In genomic region chr1:119959464-119959863, GRCm38 (mm10) we compare ENCODE assay signal across 17 mouse cellular contexts. TPM values are rescaled to one million over a fixed set of nuclear protein-coding genes. Genes with fewer than 3 reads are reported as not detected.
DNase-seq lines count a peak whose midpoint lies in the region; ATAC-seq and TF ChIP-seq lines count a peak whose summit lies in the region.
"Had no signal": no experiment of that assay in that cellular context is flagged by ENCODE, and none has a peak within 500 bp of the region (broad histone marks: within the 10 kb centered on the region; RNA-seq: fewer than 3 reads in every experiment).

No protein-coding gene starts in this region.

- 0 out of 2 replicates have a peak, but pooled peaks cover 4% of the 10 kb centered on the region for H3K4me1 ChIP-seq in forebrain, embryonic 16.5 days (replicated peaks; ENCODE audit: control insufficient read depth, insufficient read depth, low read length)
- H3K4me1 ChIP-seq in forebrain, embryonic 15.5 days = peaks cover 12% of the 10 kb centered on the region; the same call in 1 of the 2 replicates
- no peaks in the 10 kb centered on the region for H3K4me1 ChIP-seq in kidney, embryonic 16.5 days (ENCODE audit: insufficient read depth, low read length)
- no peaks in the 10 kb centered on the region for H3K4me1 ChIP-seq in midbrain, embryonic 12.5 days
- no peaks in the 10 kb centered on the region for H3K4me1 ChIP-seq in midbrain, embryonic 10.5 days
- H3K4me1 ChIP-seq in stomach, postnatal 0 days (replicated peaks; ENCODE audit: control insufficient read depth, insufficient read depth) = no peaks in the 10 kb centered on the region
- H3K4me1 ChIP-seq: liver, embryonic 13.5 days had no signal

- DNase-seq in kidney, postnatal 10 days = no peak
- DNase-seq in midbrain, embryonic 10.5 days (ENCODE audit: low spot score) = no peak
- no peak for DNase-seq in stomach, postnatal 0 days (ENCODE audit: low spot score)
- no peak for DNase-seq in natural killer cell, adult 2 months (ENCODE audit: low spot score in 2 of 2)
- DNase-seq: cerebellum, postnatal 25 days; gastrocnemius, postnatal 25 days; heart, postnatal 4 days; kidney, postnatal 14 days; liver, embryonic 13.5 days; lung, postnatal 4 days had no signal

- TF ChIP-seq CTCF in stomach, postnatal 0 days (IDR thresholded peaks at IDR 0.05; ENCODE audit: low read depth) = no peak

- no peaks in the 10 kb centered on the region for H3K9me3 ChIP-seq in forebrain, embryonic 16.5 days (ENCODE audit: control insufficient read depth, low read length)
- no peaks in the 10 kb centered on the region for H3K9me3 ChIP-seq in forebrain, embryonic 15.5 days
- no peaks in the 10 kb centered on the region for H3K9me3 ChIP-seq in kidney, embryonic 16.5 days (ENCODE audit: low read length)
- H3K9me3 ChIP-seq in midbrain, embryonic 12.5 days = no peaks in the 10 kb centered on the region
- H3K9me3 ChIP-seq in midbrain, embryonic 10.5 days (replicated peaks) = no peaks in the 10 kb centered on the region
- no peaks in the 10 kb centered on the region for H3K9me3 ChIP-seq in stomach, postnatal 0 days (ENCODE audit: control insufficient read depth, low read length)
- H3K9me3 ChIP-seq: liver, embryonic 13.5 days had no signal

- peak; percentile 26; the same call in 1 of the 2 replicates for ATAC-seq in forebrain, embryonic 16.5 days
- no peak; the same call in 1 of the 2 replicates for ATAC-seq in forebrain, embryonic 15.5 days (replicated peaks)
- 0 out of 2 replicates have a peak, but pooled peaks have one; percentile 21 for ATAC-seq in kidney, embryonic 16.5 days (ENCODE audit: low FRiP score, low TSS enrichment)
- 0 out of 2 replicates have a peak, but pooled peaks have one; percentile 42 for ATAC-seq in midbrain, embryonic 12.5 days (ENCODE audit: low FRiP score, low read depth)
- ATAC-seq in stomach, postnatal 0 days (ENCODE audit: low FRiP score, low TSS enrichment) = peak; percentile 35

- H3K4me2 ChIP-seq in forebrain, embryonic 16.5 days (ENCODE audit: low read length) = no peak overlapping the region
- no peak overlapping the region for H3K4me2 ChIP-seq in forebrain, embryonic 15.5 days (replicated peaks)
- no peak overlapping the region for H3K4me2 ChIP-seq in kidney, embryonic 16.5 days (replicated peaks; ENCODE audit: low read depth, low read length)
- no peak overlapping the region for H3K4me2 ChIP-seq in midbrain, embryonic 12.5 days (replicated peaks)
- no peak overlapping the region for H3K4me2 ChIP-seq in stomach, postnatal 0 days (replicated peaks; ENCODE audit: low read depth)
- H3K4me2 ChIP-seq: heart, embryonic 11.5 days; liver, embryonic 13.5 days had no signal

- no peak overlapping the region for H3K9ac ChIP-seq in forebrain, embryonic 16.5 days (replicated peaks; ENCODE audit: low read depth, low read length)
- no peak overlapping the region for H3K9ac ChIP-seq in forebrain, embryonic 15.5 days (replicated peaks)
- no peak overlapping the region for H3K9ac ChIP-seq in kidney, embryonic 16.5 days (replicated peaks; ENCODE audit: low read length)
- no peak overlapping the region for H3K9ac ChIP-seq in midbrain, embryonic 12.5 days (replicated peaks)
- no peak overlapping the region for H3K9ac ChIP-seq in stomach, postnatal 0 days (ENCODE audit: low read length)
- H3K9ac ChIP-seq: liver, embryonic 13.5 days had no signal

- H3K27ac ChIP-seq in forebrain, embryonic 16.5 days (ENCODE audit: low read length) = no peak overlapping the region
- H3K27ac ChIP-seq in forebrain, embryonic 15.5 days (replicated peaks) = no peak overlapping the region
- no peak overlapping the region for H3K27ac ChIP-seq in kidney, embryonic 16.5 days (ENCODE audit: low read length)
- H3K27ac ChIP-seq in midbrain, embryonic 12.5 days (replicated peaks) = no peak overlapping the region
- H3K27ac ChIP-seq in midbrain, embryonic 10.5 days (replicated peaks) = no peak overlapping the region
- H3K27ac ChIP-seq in stomach, postnatal 0 days (replicated peaks) = no peak overlapping the region
- H3K27ac ChIP-seq: liver, embryonic 13.5 days had no signal

- no peak for TF ChIP-seq EP300 in stomach, postnatal 0 days (optimal IDR thresholded peaks at IDR 0.05)

- 96% methylated on average over 4 of the region's 4 CpGs for WGBS in forebrain, embryonic 16.5 days
- WGBS in forebrain, embryonic 15.5 days = 96% methylated on average over 4 of the region's 4 CpGs
- 93% methylated on average over 4 of the region's 4 CpGs for WGBS in kidney, embryonic 16.5 days
- 96% methylated on average over 4 of the region's 4 CpGs for WGBS in midbrain, embryonic 12.5 days
- WGBS in midbrain, embryonic 10.5 days = 90% methylated on average over 4 of the region's 4 CpGs
- WGBS in stomach, postnatal 0 days = 95% methylated on average over 4 of the region's 4 CpGs

- no peaks in the 10 kb centered on the region for H3K36me3 ChIP-seq in forebrain, embryonic 16.5 days (ENCODE audit: control insufficient read depth, insufficient read depth)
- no peaks in the 10 kb centered on the region for H3K36me3 ChIP-seq in forebrain, embryonic 15.5 days
- no peaks in the 10 kb centered on the region for H3K36me3 ChIP-seq in kidney, embryonic 16.5 days (ENCODE audit: insufficient read depth, low read length)
- no peaks in the 10 kb centered on the region for H3K36me3 ChIP-seq in midbrain, embryonic 12.5 days
- H3K36me3 ChIP-seq in midbrain, embryonic 10.5 days = no peaks in the 10 kb centered on the region
- H3K36me3 ChIP-seq in stomach, postnatal 0 days (ENCODE audit: control insufficient read depth, insufficient read depth, low read length) = no peaks in the 10 kb centered on the region
- H3K36me3 ChIP-seq: liver, embryonic 13.5 days had no signal

- H3K4me3 ChIP-seq in forebrain, embryonic 16.5 days (replicated peaks; ENCODE audit: low read length) = no peak overlapping the region
- H3K4me3 ChIP-seq in forebrain, embryonic 15.5 days = no peak overlapping the region
- no peak overlapping the region for H3K4me3 ChIP-seq in kidney, embryonic 16.5 days (ENCODE audit: low read length)
- no peak overlapping the region for H3K4me3 ChIP-seq in midbrain, embryonic 12.5 days
- H3K4me3 ChIP-seq in midbrain, embryonic 10.5 days = no peak overlapping the region
- no peak overlapping the region for H3K4me3 ChIP-seq in stomach, postnatal 0 days (ENCODE audit: low read depth, low read length)
- H3K4me3 ChIP-seq: liver, embryonic 13.5 days had no signal

- H3K27me3 ChIP-seq in forebrain, embryonic 16.5 days (replicated peaks; ENCODE audit: control insufficient read depth, insufficient read depth, low read length) = no peaks in the 10 kb centered on the region
- no peaks in the 10 kb centered on the region for H3K27me3 ChIP-seq in forebrain, embryonic 15.5 days
- no peaks in the 10 kb centered on the region for H3K27me3 ChIP-seq in kidney, embryonic 16.5 days (ENCODE audit: insufficient read depth, low read length)
- no peaks in the 10 kb centered on the region for H3K27me3 ChIP-seq in midbrain, embryonic 12.5 days
- no peaks in the 10 kb centered on the region for H3K27me3 ChIP-seq in midbrain, embryonic 10.5 days (ENCODE audit: low read depth, poor library complexity, severe bottlenecking)
- no peaks in the 10 kb centered on the region for H3K27me3 ChIP-seq in stomach, postnatal 0 days (ENCODE audit: control insufficient read depth, insufficient read depth, low read length)
- H3K27me3 ChIP-seq: liver, embryonic 13.5 days had no signal

RNA-seq across cellular contexts. Expression of gene Cfap221, which starts 37.6 kb away (rescaled TPM):
- 0.25 and 0.60 TPM in 2 replicates for polyA plus RNA-seq in forebrain, embryonic 16.5 days (2015; fragmentation: Nextera tagmentation; extraction: Ambion mirVana)
- 0.11 and 0.55 TPM in 2 replicates for polyA plus RNA-seq in forebrain, embryonic 15.5 days (2015; fragmentation: Nextera tagmentation; extraction: Ambion mirVana)
- 0.21 and 0.22 TPM in 2 replicates for polyA plus RNA-seq in kidney, embryonic 16.5 days (2015; fragmentation: Nextera tagmentation; extraction: Ambion mirVana)
- polyA plus RNA-seq in midbrain, embryonic 12.5 days (2016; fragmentation: Nextera tagmentation; extraction: Ambion mirVana) = 0.10 and 0.18 TPM in 2 replicates
- polyA plus RNA-seq in midbrain, embryonic 10.5 days (2016; fragmentation: Nextera tagmentation; extraction: Ambion mirVana) = 0.06 and 0.14 TPM in 2 replicates
- polyA plus RNA-seq in stomach, postnatal 0 days (2015; fragmentation: Nextera tagmentation; extraction: Ambion mirVana) = 0.07 and 0.11 TPM in 2 replicates
- polyA plus RNA-seq: liver, embryonic 13.5 days; small intestine, adult 2 months; stomach, embryonic 14.5 days had no signal

RNA-seq across cellular contexts. Expression of gene Tmem177, which starts 46.5 kb away (rescaled TPM):
- 13.4 and 14.3 TPM in 2 replicates for polyA plus RNA-seq in forebrain, embryonic 16.5 days (2015; fragmentation: Nextera tagmentation; extraction: Ambion mirVana)
- polyA plus RNA-seq in forebrain, embryonic 15.5 days (2015; fragmentation: Nextera tagmentation; extraction: Ambion mirVana) = 14.4 and 14.8 TPM in 2 replicates
- 8.7 and 9.2 TPM in 2 replicates for polyA plus RNA-seq in kidney, embryonic 16.5 days (2015; fragmentation: Nextera tagmentation; extraction: Ambion mirVana)
- polyA plus RNA-seq in midbrain, embryonic 12.5 days (2016; fragmentation: Nextera tagmentation; extraction: Ambion mirVana) = 9.3 and 11.3 TPM in 2 replicates
- polyA plus RNA-seq in midbrain, embryonic 10.5 days (2016; fragmentation: Nextera tagmentation; extraction: Ambion mirVana) = 12.5 and 13.2 TPM in 2 replicates
- polyA plus RNA-seq in stomach, postnatal 0 days (2015; fragmentation: Nextera tagmentation; extraction: Ambion mirVana) = 4.2 TPM in 2 replicates

RNA-seq across cellular contexts. Expression of gene Sctr, which starts 47.2 kb away (rescaled TPM):
- polyA plus RNA-seq in forebrain, embryonic 16.5 days (2015; fragmentation: Nextera tagmentation; extraction: Ambion mirVana) = 0.51 and 0.52 TPM in 2 replicates
- 0.43 and 0.52 TPM in 2 replicates for polyA plus RNA-seq in forebrain, embryonic 15.5 days (2015; fragmentation: Nextera tagmentation; extraction: Ambion mirVana)
- 0.42 and 0.73 TPM in 2 replicates for polyA plus RNA-seq in kidney, embryonic 16.5 days (2015; fragmentation: Nextera tagmentation; extraction: Ambion mirVana)
- 0.73 and 0.87 TPM in 2 replicates for polyA plus RNA-seq in midbrain, embryonic 12.5 days (2016; fragmentation: Nextera tagmentation; extraction: Ambion mirVana)
- 0.26 and 0.79 TPM in 2 replicates for polyA plus RNA-seq in midbrain, embryonic 10.5 days (2016; fragmentation: Nextera tagmentation; extraction: Ambion mirVana)
- 3.0 and 4.6 TPM in 2 replicates for polyA plus RNA-seq in stomach, postnatal 0 days (2015; fragmentation: Nextera tagmentation; extraction: Ambion mirVana)
- polyA plus RNA-seq: heart, embryonic 11.5 days; liver, embryonic 13.5 days had no signal
